Mouse (Mus musculus): ENCODE measurements around the gene Abhd17c.

GRCm38 (mm10) chr7:84168355-84168754 lies 16.7 kb upstream of the Abhd17c start:
- TF ChIP-seq POLR2A (IDR thresholded peaks at IDR 0.05; ENCODE audit: borderline replicate concordance, low read depth, low read length) (no peak), CTCF (IDR thresholded peaks at IDR 0.05; ENCODE audit: low read depth, low read length) (no peak)
